Mouse (Mus musculus): Measurements from ENCODE around the gene Birc5.

- TF ChIP-seq POLR2A (IDR thresholded peaks at IDR 0.05; ENCODE audit: borderline replicate concordance, low read depth, low read length) (no peak), CTCF (IDR thresholded peaks at IDR 0.05; ENCODE audit: low read depth, low read length) (no peak)
These were observed 32.7 kb downstream of the Birc5 start for GRCm38 (mm10) chr11:117881787-117882186.
